Mouse (Mus musculus): Measurements from ENCODE around the gene Top2a. TPM values are rescaled to one million over a fixed set of nuclear protein-coding genes. Genes with fewer than 3 reads are reported as not detected.

Gene Top2a
- polyA plus RNA-seq, 1 experiment from 2014 or later, result 196 TPM

- Histone ChIP-seq H3K4me2 (peak overlapping the region; percentile 99), H3K27me3 (replicated peaks) (peaks cover 39% of the 10 kb centered on the region), H3K9ac (no peak overlapping the region), H3K36me3 (peaks cover 9% of the 10 kb centered on the region), H3K4me1 (replicated peaks) (peaks cover 43% of the 10 kb centered on the region), H3K27ac (ENCODE audit: poor library complexity, severe bottlenecking) (no peak overlapping the region), H3K9me3 (replicated peaks) (no peaks in the 10 kb centered on the region), H3K4me3 (peak overlapping the region; percentile 61; the same call in 1 of the 2 replicates)
- no peak for ATAC-seq (ENCODE audit: insufficient number of reproducible peaks, low FRiP score)
- 30% methylated on average over 8 of the region's 8 CpGs for WGBS
Observed at GRCm38 (mm10) chr11:98983551-98983950, 40.4 kb downstream of the Top2a start.

GRCm38 (mm10) chr11:98982773-98983133 lies 41.2 kb downstream of the Top2a start, which contains the start of gene Gjd3:
Gene Gjd3 (minus strand): TSS chr11:98983016.
- ATAC-seq (ENCODE audit: insufficient number of reproducible peaks, low FRiP score), result peak; percentile 27; the same call in 1 of the 2 replicates
- peak within 1 kb of the TSS; percentile 81 for H3K9ac ChIP-seq
- H3K27ac ChIP-seq (ENCODE audit: poor library complexity, severe bottlenecking), result 0 out of 2 replicates have a peak within 1 kb of the TSS, but pooled peaks have one; percentile 5
- peak within 1 kb of the TSS; percentile 99 for H3K4me2 ChIP-seq
- peaks cover 43% of the 10 kb centered on the region for H3K4me1 ChIP-seq (replicated peaks)
- no peaks in the 10 kb centered on the region for H3K9me3 ChIP-seq (replicated peaks)
- H3K4me3 ChIP-seq, result peak within 1 kb of the TSS; percentile 61
- peaks cover 7% of the 10 kb centered on the region for H3K36me3 ChIP-seq
- WGBS, result under 1% methylated on average over 28 of the region's 28 CpGs
- H3K27me3 ChIP-seq (replicated peaks), result peaks cover 40% of the 10 kb centered on the region

- Histone ChIP-seq H3K4me1 (replicated peaks) (peaks cover 43% of the 10 kb centered on the region), H3K4me2 (peak overlapping the region; percentile 99), H3K36me3 (peaks cover 2% of the 10 kb centered on the region; the same call in 1 of the 2 replicates), H3K27ac (ENCODE audit: poor library complexity, severe bottlenecking) (0 out of 2 replicates have a peak overlapping the region, but pooled peaks have one; percentile 5), H3K9ac (peak overlapping the region; percentile 81), H3K9me3 (replicated peaks) (no peaks in the 10 kb centered on the region), H3K4me3 (peak overlapping the region; percentile 61), H3K27me3 (replicated peaks) (peaks cover 40% of the 10 kb centered on the region)
- under 1% methylated on average over 94 of the region's 94 CpGs for WGBS
- ATAC-seq (ENCODE audit: insufficient number of reproducible peaks, low FRiP score), result peak; percentile 42
Observed at GRCm38 (mm10) chr11:98981997-98982772, 41.8 kb downstream of the Top2a start.

GRCm38 (mm10) chr11:98981289-98981996 lies 42.5 kb downstream of the Top2a start:
- Histone ChIP-seq H3K36me3 (no peaks in the 10 kb centered on the region), H3K9me3 (replicated peaks) (no peaks in the 10 kb centered on the region), H3K27me3 (replicated peaks) (peaks cover 40% of the 10 kb centered on the region), H3K4me3 (peak overlapping the region; percentile 61), H3K27ac (ENCODE audit: poor library complexity, severe bottlenecking) (no peak overlapping the region), H3K4me2 (peak overlapping the region; percentile 99), H3K4me1 (replicated peaks) (peaks cover 41% of the 10 kb centered on the region), H3K9ac (peak overlapping the region; percentile 81)
- peak; percentile 8; the same call in 1 of the 2 replicates for ATAC-seq (ENCODE audit: insufficient number of reproducible peaks, low FRiP score)
- 34% methylated on average over 20 of the region's 20 CpGs for WGBS

- Histone ChIP-seq H3K27me3 (replicated peaks) (peaks cover 40% of the 10 kb centered on the region), H3K4me1 (replicated peaks) (peaks cover 24% of the 10 kb centered on the region), H3K4me2 (no peak overlapping the region), H3K27ac (ENCODE audit: poor library complexity, severe bottlenecking) (no peak overlapping the region), H3K4me3 (no peak overlapping the region), H3K36me3 (peaks cover 10% of the 10 kb centered on the region), H3K9me3 (replicated peaks) (no peaks in the 10 kb centered on the region), H3K9ac (no peak overlapping the region)
- WGBS, result 73% methylated on average over 5 of the region's 5 CpGs
- ATAC-seq (ENCODE audit: insufficient number of reproducible peaks, low FRiP score), result no peak
Observed at GRCm38 (mm10) chr11:98979356-98979755, 44.6 kb downstream of the Top2a start.

- ATAC-seq (ENCODE audit: insufficient number of reproducible peaks, low FRiP score), result no peak
- no peaks in the 10 kb centered on the region for H3K9me3 ChIP-seq (replicated peaks)
- peaks cover 18% of the 10 kb centered on the region for H3K36me3 ChIP-seq
Observed at GRCm38 (mm10) chr11:98978526-98979148, 45.4 kb downstream of the Top2a start.

GRCm38 (mm10) chr11:98974871-98975719 lies 48.9 kb downstream of the Top2a start:
- 47% methylated on average over 5 of the region's 5 CpGs for WGBS
- H3K9ac ChIP-seq, result no peak overlapping the region

More at GRCm38 (mm10) chr11:98978526-98979148, 45.4 kb downstream of the Top2a start:
- no peak overlapping the region for H3K4me2 ChIP-seq
- H3K4me1 ChIP-seq (replicated peaks), result peaks cover 23% of the 10 kb centered on the region
- H3K4me3 ChIP-seq, result no peak overlapping the region
- H3K9ac ChIP-seq, result no peak overlapping the region
- no peak overlapping the region for H3K27ac ChIP-seq (ENCODE audit: poor library complexity, severe bottlenecking)
- H3K27me3 ChIP-seq (replicated peaks), result peaks cover 38% of the 10 kb centered on the region
- WGBS, result 59% methylated on average over 15 of the region's 15 CpGs

GRCm38 (mm10) chr11:98974213-98974612 lies 49.8 kb downstream of the Top2a start:
- 0 out of 2 replicates have a peak, but pooled peaks cover 7% of the 10 kb centered on the region for H3K27me3 ChIP-seq (replicated peaks)

More at GRCm38 (mm10) chr11:98974871-98975719, 48.9 kb downstream of the Top2a start:
- peaks cover 51% of the 10 kb centered on the region for H3K36me3 ChIP-seq
- H3K4me3 ChIP-seq, result no peak overlapping the region
- H3K4me1 ChIP-seq (replicated peaks), result peaks cover 17% of the 10 kb centered on the region
- peaks cover 10% of the 10 kb centered on the region for H3K27me3 ChIP-seq (replicated peaks)
- H3K4me2 ChIP-seq, result no peak overlapping the region
- no peaks in the 10 kb centered on the region for H3K9me3 ChIP-seq (replicated peaks)
- H3K27ac ChIP-seq (ENCODE audit: poor library complexity, severe bottlenecking), result no peak overlapping the region
- ATAC-seq (ENCODE audit: insufficient number of reproducible peaks, low FRiP score), result no peak

GRCm38 (mm10) chr11:98973584-98973983 lies 50.4 kb downstream of the Top2a start:
- no peak for ATAC-seq (ENCODE audit: insufficient number of reproducible peaks, low FRiP score)
- 0 out of 2 replicates have a peak, but pooled peaks cover 1% of the 10 kb centered on the region for H3K27me3 ChIP-seq (replicated peaks)
- WGBS, result 85% methylated on average over 14 of the region's 14 CpGs
- H3K36me3 ChIP-seq, result peaks cover 64% of the 10 kb centered on the region
- H3K4me3 ChIP-seq, result no peak overlapping the region
- no peak overlapping the region for H3K27ac ChIP-seq (ENCODE audit: poor library complexity, severe bottlenecking)
- no peak overlapping the region for H3K4me2 ChIP-seq
- H3K4me1 ChIP-seq (replicated peaks), result peaks cover 32% of the 10 kb centered on the region
- H3K9ac ChIP-seq, result no peak overlapping the region
- H3K9me3 ChIP-seq (replicated peaks), result no peaks in the 10 kb centered on the region

More at GRCm38 (mm10) chr11:98974213-98974612, 49.8 kb downstream of the Top2a start:
- Histone ChIP-seq H3K4me2 (no peak overlapping the region), H3K9me3 (replicated peaks) (no peaks in the 10 kb centered on the region), H3K9ac (no peak overlapping the region), H3K36me3 (peaks cover 59% of the 10 kb centered on the region), H3K4me3 (no peak overlapping the region), H3K27ac (ENCODE audit: poor library complexity, severe bottlenecking) (no peak overlapping the region), H3K4me1 (replicated peaks) (peaks cover 25% of the 10 kb centered on the region)
- ATAC-seq (ENCODE audit: insufficient number of reproducible peaks, low FRiP score), result no peak
- 78% methylated on average over 6 of the region's 6 CpGs for WGBS

- Histone ChIP-seq H3K36me3 (peaks cover 71% of the 10 kb centered on the region), H3K9ac (no peak overlapping the region), H3K4me1 (replicated peaks) (peaks cover 39% of the 10 kb centered on the region), H3K4me3 (no peak overlapping the region), H3K4me2 (no peak overlapping the region), H3K9me3 (replicated peaks) (no peaks in the 10 kb centered on the region), H3K27me3 (replicated peaks) (no peaks in the 10 kb centered on the region), H3K27ac (ENCODE audit: poor library complexity, severe bottlenecking) (no peak overlapping the region)
- ATAC-seq (ENCODE audit: insufficient number of reproducible peaks, low FRiP score), result no peak
- 86% methylated on average over 9 of the region's 9 CpGs for WGBS
Observed at GRCm38 (mm10) chr11:98972801-98973360, 51.1 kb downstream of the Top2a start.
